Mouse (Mus musculus): ENCODE results near the gene Siglecf. TPM values are rescaled to one million over a fixed set of nuclear protein-coding genes. Genes with fewer than 3 reads are reported as not detected.

Siglecf gene
- polyA plus RNA-seq, 1 experiment from 2014 or later = 0.08 TPM

GRCm38 (mm10) chr7:43399501-43399900 is 48.4 kb downstream of the Siglecf start:
- no peak for ATAC-seq (ENCODE audit: low FRiP score)
- no peak overlapping the region for H3K4me2 ChIP-seq
- H3K27me3 ChIP-seq = no peaks in the 10 kb centered on the region
- H3K4me3 ChIP-seq = no peak overlapping the region
- no peaks in the 10 kb centered on the region for H3K4me1 ChIP-seq (replicated peaks)
- H3K36me3 ChIP-seq = no peaks in the 10 kb centered on the region
- 90% methylated on average over 2 of the region's 2 CpGs for WGBS
- H3K9me3 ChIP-seq = no peaks in the 10 kb centered on the region
- H3K27ac ChIP-seq = no peak overlapping the region
- no peak overlapping the region for H3K9ac ChIP-seq

- 67% methylated on average over 2 of the region's 2 CpGs for WGBS
- no peak overlapping the region for H3K27ac ChIP-seq
- H3K4me2 ChIP-seq = no peak overlapping the region
- H3K4me1 ChIP-seq (replicated peaks) = no peaks in the 10 kb centered on the region
- no peaks in the 10 kb centered on the region for H3K27me3 ChIP-seq
- H3K9me3 ChIP-seq = no peaks in the 10 kb centered on the region
- H3K36me3 ChIP-seq = no peaks in the 10 kb centered on the region
- no peak overlapping the region for H3K4me3 ChIP-seq
- ATAC-seq (ENCODE audit: low FRiP score) = no peak
- no peak overlapping the region for H3K9ac ChIP-seq
Observed at GRCm38 (mm10) chr7:43402718-43403117, 51.6 kb downstream of the Siglecf start.

GRCm38 (mm10) chr7:43407573-43407972 is 56.4 kb downstream of the Siglecf start:
- no peak overlapping the region for H3K27ac ChIP-seq
- no peaks in the 10 kb centered on the region for H3K27me3 ChIP-seq
- H3K4me3 ChIP-seq = no peak overlapping the region
- H3K9ac ChIP-seq = no peak overlapping the region
- no peaks in the 10 kb centered on the region for H3K36me3 ChIP-seq
- H3K9me3 ChIP-seq = no peaks in the 10 kb centered on the region
- ATAC-seq (ENCODE audit: low FRiP score) = no peak
- no peak overlapping the region for H3K4me2 ChIP-seq
- WGBS = 81% methylated on average over 3 of the region's 3 CpGs
- H3K4me1 ChIP-seq (replicated peaks) = no peaks in the 10 kb centered on the region

- no peak within 1 kb of the TSS for H3K4me3 ChIP-seq
- no peaks in the 10 kb centered on the region for H3K27me3 ChIP-seq
- ATAC-seq (ENCODE audit: low FRiP score) = no peak
- no peaks in the 10 kb centered on the region for H3K9me3 ChIP-seq
- 85% methylated on average over 4 of the region's 4 CpGs for WGBS
- H3K27ac ChIP-seq = no peak within 1 kb of the TSS
- no peaks in the 10 kb centered on the region for H3K4me1 ChIP-seq (replicated peaks)
- no peaks in the 10 kb centered on the region for H3K36me3 ChIP-seq
- H3K4me2 ChIP-seq = no peak within 1 kb of the TSS
- no peak within 1 kb of the TSS for H3K9ac ChIP-seq
Observed at GRCm38 (mm10) chr7:43408131-43408553, 57.0 kb downstream of the Siglecf start, which contains the start of gene Siglecg. Gene Siglecg, plus strand, starts transcription at chr7:43408204.

- Histone ChIP-seq H3K27me3 (no peaks in the 10 kb centered on the region), H3K9me3 (no peaks in the 10 kb centered on the region), H3K4me3 (no peak overlapping the region), H3K36me3 (no peaks in the 10 kb centered on the region), H3K4me1 (replicated peaks) (no peaks in the 10 kb centered on the region), H3K4me2 (no peak overlapping the region), H3K9ac (no peak overlapping the region), H3K27ac (no peak overlapping the region)
- ATAC-seq (ENCODE audit: low FRiP score) = no peak
- 81% methylated on average over 3 of the region's 3 CpGs for WGBS
Observed at GRCm38 (mm10) chr7:43409084-43409483, 57.9 kb downstream of the Siglecf start.

Other genes starting within 250 kb of the Siglecf start
- not detected in 2 replicates for gene Zfp936, start 237.1 kb upstream of the Siglecf start, polyA plus RNA-seq (2015; fragmentation: Nextera tagmentation; extraction: Ambion mirVana)
- 17.9 and 18.3 TPM in 2 replicates for gene Zfp715, start 38.0 kb upstream of the Siglecf start, polyA plus RNA-seq (2015; fragmentation: Nextera tagmentation; extraction: Ambion mirVana)
- gene Siglecg, start 56.9 kb downstream of the Siglecf start, polyA plus RNA-seq (2015; fragmentation: Nextera tagmentation; extraction: Ambion mirVana) = not detected in 2 replicates
- gene Lim2, start 76.3 kb downstream of the Siglecf start, polyA plus RNA-seq (2015; fragmentation: Nextera tagmentation; extraction: Ambion mirVana) = not detected in 2 replicates
- gene Nkg7, start 85.7 kb downstream of the Siglecf start, polyA plus RNA-seq (2015; fragmentation: Nextera tagmentation; extraction: Ambion mirVana) = 0.26 TPM in 1 of 2 replicates, not detected in the other
- gene Cldnd2, start 89.4 kb downstream of the Siglecf start, polyA plus RNA-seq (2015; fragmentation: Nextera tagmentation; extraction: Ambion mirVana) = not detected in 2 replicates
- 149 and 154 TPM in 2 replicates for gene Etfb, start 92.7 kb downstream of the Siglecf start, polyA plus RNA-seq (2015; fragmentation: Nextera tagmentation; extraction: Ambion mirVana)
- gene Gm45233, start 92.8 kb downstream of the Siglecf start, polyA plus RNA-seq (2015; fragmentation: Nextera tagmentation; extraction: Ambion mirVana) = 0.39 TPM in 2 replicates
- gene Vsig10l, start 111.8 kb downstream of the Siglecf start, polyA plus RNA-seq (2015; fragmentation: Nextera tagmentation; extraction: Ambion mirVana) = 9.6 and 10.8 TPM in 2 replicates
- gene Iglon5, start 138.7 kb downstream of the Siglecf start, polyA plus RNA-seq (2015; fragmentation: Nextera tagmentation; extraction: Ambion mirVana) = 7.3 and 7.8 TPM in 2 replicates
- not detected in 2 replicates for gene 4931406B18Rik, start 154.6 kb downstream of the Siglecf start, polyA plus RNA-seq (2015; fragmentation: Nextera tagmentation; extraction: Ambion mirVana)
- 0.71 and 0.91 TPM in 2 replicates for gene Cd33, start 193.1 kb downstream of the Siglecf start, polyA plus RNA-seq (2015; fragmentation: Nextera tagmentation; extraction: Ambion mirVana)
- gene Zfp658, start 210.9 kb downstream of the Siglecf start, polyA plus RNA-seq (2015; fragmentation: Nextera tagmentation; extraction: Ambion mirVana) = 8.5 and 10.0 TPM in 2 replicates
- gene Zfp719, start 228.3 kb downstream of the Siglecf start, polyA plus RNA-seq (2015; fragmentation: Nextera tagmentation; extraction: Ambion mirVana) = 15.1 and 15.5 TPM in 2 replicates

Measured in hindbrain, embryonic 13.5 days (tissue).